Mouse (Mus musculus) lung, adult 2 months (tissue): ENCODE measurements around the gene Gldn. TPM values are rescaled to one million over a fixed set of nuclear protein-coding genes. Genes with fewer than 3 reads are reported as not detected.

Source experiments
- DNase-seq: peaks from one replicate; pipeline ENCODE4 v3.0.0; 2022
- H3K4me1 ChIP-seq: fragments of 200-500 bp; 2 replicates; pipeline ENCODE4 v1.6.1; 2011; ENCODE audit warnings: low read length; ENCODE audit not compliant: control insufficient read depth, insufficient read depth
- H3K4me3 ChIP-seq: fragments of 200-500 bp; replicated peaks from 2 replicates; pipeline ENCODE3; 2011; ENCODE audit warnings: low read depth, mild to moderate bottlenecking, control low read depth, low read length; ENCODE audit errors: extremely low read depth
- CTCF ChIP-seq: fragments of 200-500 bp; IDR thresholded peaks from 2 replicates; pipeline ENCODE4 v1.5.1; 2011; ENCODE audit warnings: mild to moderate bottlenecking, low read length, control low read depth; ENCODE audit not compliant: insufficient read depth
- POLR2A ChIP-seq: fragments of 200-500 bp; IDR thresholded peaks from 2 replicates; pipeline ENCODE4 v1.6.1; 2011; ENCODE audit warnings: low read depth, mild to moderate bottlenecking, control low read depth, low read length, borderline replicate concordance; ENCODE audit errors: extremely low read depth
- WGBS: fragments of 180-500 bp; shearing (Covaris S2); methylation state at CpG from one replicate; pipeline ENCODE4 v1.1.7; 2018; 5-methylcytosine and 5-hydroxymethylcytosine counted together
- polyA plus RNA-seq: library from polyadenylated mRNA; depleted of rRNA; stranded (reverse); fragments of >200 nt; gene quantifications from 2 replicates; pipeline ENCODE4 v1.2.3, GENCODE M21; 2012; rRNA removed

The Gldn gene
- polyA plus RNA-seq, 1 experiment, result 0.27 TPM

DNA sequence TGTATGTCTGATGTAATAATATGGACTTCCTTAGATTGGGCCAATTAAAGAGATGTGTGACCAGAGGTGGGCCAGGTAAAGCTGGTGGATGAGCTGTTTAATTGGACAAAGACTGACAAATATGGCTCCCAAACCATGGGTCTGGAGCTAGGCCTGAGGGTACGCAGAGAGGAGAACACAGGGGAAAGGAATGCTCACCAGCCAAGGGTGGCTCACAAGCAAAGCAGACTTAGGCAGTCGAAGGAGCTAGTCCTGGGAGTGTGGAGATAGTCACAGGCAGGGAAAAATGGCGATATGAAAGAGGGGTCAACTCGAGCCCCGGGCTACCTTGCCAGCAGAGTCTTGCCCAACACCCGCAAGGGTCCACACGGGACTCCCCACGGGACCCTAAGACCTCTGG is 70.5 kb downstream of the Gldn start:
- DNase-seq, result no peak
- Histone ChIP-seq H3K4me1 (no peaks in the 10 kb centered on the region), H3K4me3 (no peak overlapping the region)
- TF ChIP-seq CTCF (no peak), POLR2A (no peak)
- WGBS, result 89% methylated on average over 8 of the region's 8 CpGs

Other genes starting within 250 kb of the Gldn start
- gene Tnfaip8l3, start 218.1 kb upstream of the Gldn start, polyA plus RNA-seq, result 1.0 and 1.3 TPM in 2 replicates
- not detected in 2 replicates for gene Cyp19a1, start 18.4 kb upstream of the Gldn start, polyA plus RNA-seq
- gene Dmxl2, start 215.1 kb downstream of the Gldn start, polyA plus RNA-seq, result 3.8 and 6.6 TPM in 2 replicates